Mouse (Mus musculus) right cerebral cortex, adult 18-20 months (tissue): ENCODE measurements at regions not wholly inside any gene's neighbourhood (a gene's known extent, or its start where the extent isn't known, plus 50 kb on each side); places are given as distances from the start of the nearest gene placed in this dataset.
A peak's percentile ranks its signal among the peaks of the same experiment; 100 is the strongest.

Experiments
- DNase-seq: peaks from one replicate; pipeline ENCODE4 v3.0.0; 2022; ENCODE audit warnings: mixed read lengths

- no peak for DNase-seq
These were observed 109.3 kb upstream of the Sgcd start for GRCm38 (mm10) chr11:48098063-48098462.

GRCm38 (mm10) chr11:48097455-48097854 is 108.7 kb upstream of the Sgcd start:
- no peak for DNase-seq

- DNase-seq, result peak; percentile 7
These were observed 78.3 kb upstream of the Sgcd start for GRCm38 (mm10) chr11:48067072-48067471.

GRCm38 (mm10) chr11:48063719-48064118 is 75.0 kb upstream of the Sgcd start:
- DNase-seq, result no peak

GRCm38 (mm10) chr11:48061501-48061900 is 72.7 kb upstream of the Sgcd start:
- no peak for DNase-seq

GRCm38 (mm10) chr11:48051156-48051866 is 62.5 kb upstream of the Sgcd start:
- no peak for DNase-seq

GRCm38 (mm10) chr11:48048311-48048710 is 59.5 kb upstream of the Sgcd start:
- no peak for DNase-seq
